Mouse (Mus musculus) embryonic facial prominence, embryonic 14.5 days (tissue): ENCODE results near the gene Mxi1. TPM values are rescaled to one million over a fixed set of nuclear protein-coding genes. Genes with fewer than 3 reads are reported as not detected.

Experiments used
- ATAC-seq: fragments of 200-750 bp; cut with Nextera tagmentation; 2 replicates; pipeline ENCODE4 v1.8.0; 2017; ENCODE audit warnings: low read depth, moderate number of reproducible peaks, moderate TSS enrichment
- DNase-seq: peaks from one replicate; pipeline ENCODE4 v3.0.0-alpha.2; 2015; ENCODE audit warnings: low spot score
- H3K27ac ChIP-seq: fragments of 300-500 bp; sonication (generic); replicated peaks from 2 replicates; pipeline ENCODE4 v1.5.1; 2014; ENCODE audit warnings: low read depth, mild to moderate bottlenecking, low read length, moderate library complexity
- H3K27me3 ChIP-seq: fragments of 300-500 bp; sonication (generic); replicated peaks from 2 replicates; pipeline ENCODE4 v1.6.1; 2014; ENCODE audit warnings: low read length; ENCODE audit not compliant: control insufficient read depth, insufficient read depth
- H3K36me3 ChIP-seq: fragments of 300-500 bp; sonication (generic); 2 replicates; pipeline ENCODE4 v1.6.1; 2014; ENCODE audit warnings: low read length, mixed read lengths; ENCODE audit not compliant: control insufficient read depth, insufficient read depth
- H3K4me1 ChIP-seq: fragments of 300-500 bp; sonication (generic); 2 replicates; pipeline ENCODE4 v1.6.1; 2014; ENCODE audit warnings: antibody characterized with exemption, low read length; ENCODE audit not compliant: control insufficient read depth, insufficient read depth
- H3K4me2 ChIP-seq: fragments of 300-500 bp; sonication (generic); 2 replicates; pipeline ENCODE4 v1.6.1; 2014; ENCODE audit warnings: low read depth, mild to moderate bottlenecking, low read length, moderate library complexity, mixed read lengths
- H3K4me3 ChIP-seq: fragments of 300-500 bp; sonication (generic); 2 replicates; pipeline ENCODE4 v1.5.1; 2014; ENCODE audit warnings: low read depth, mild to moderate bottlenecking, low read length
- H3K9ac ChIP-seq: fragments of 300-500 bp; sonication (generic); 2 replicates; pipeline ENCODE4 v1.6.1; 2014; ENCODE audit warnings: low read depth, mild to moderate bottlenecking, low read length, moderate library complexity, mixed read lengths
- H3K9me3 ChIP-seq: fragments of 300-500 bp; sonication (generic); 2 replicates; pipeline ENCODE4 v1.6.1; 2016; ENCODE audit warnings: low read length; ENCODE audit not compliant: control insufficient read depth
- WGBS: fragments of 180-500 bp; shearing (Covaris S2); extraction: QIAGEN DNeasy Blood & Tissue Kit; methylation state at CpG from one replicate; pipeline ENCODE4 v1.1.7; 2014; 5-methylcytosine and 5-hydroxymethylcytosine counted together
- polyA plus RNA-seq: library from polyadenylated mRNA; unstranded; fragments of >200 nt; fragmentation: Nextera tagmentation; extraction: Ambion mirVana; gene quantifications from 2 replicates; pipeline ENCODE4 v1.2.1, GENCODE M21; 2014

The Mxi1 gene
- polyA plus RNA-seq, 1 experiment from 2014 or later, result 36.0 TPM

GRCm38 (mm10) chr19:53275204-53275603, 35.1 kb upstream of the Mxi1 start:
- no peaks in the 10 kb centered on the region for H3K27me3 ChIP-seq
- H3K4me2 ChIP-seq, result no peak overlapping the region
- H3K4me3 ChIP-seq, result no peak overlapping the region
- WGBS, result 45% methylated on average over 3 of the region's 3 CpGs
- H3K27ac ChIP-seq, result no peak overlapping the region
- H3K36me3 ChIP-seq, result no peaks in the 10 kb centered on the region
- H3K4me1 ChIP-seq, result peaks cover 7% of the 10 kb centered on the region; the same call in 1 of the 2 replicates
- no peak overlapping the region for H3K9ac ChIP-seq
- ATAC-seq, result no peak
- no peak for DNase-seq
- no peaks in the 10 kb centered on the region for H3K9me3 ChIP-seq

- H3K9ac ChIP-seq, result 0 out of 2 replicates have a peak overlapping the region, but pooled peaks have one; percentile 16
Measured at GRCm38 (mm10) chr19:53276902-53277707, 33.2 kb upstream of the Mxi1 start.

GRCm38 (mm10) chr19:53278491-53279415, 31.6 kb upstream of the Mxi1 start:
- no peak overlapping the region for H3K4me2 ChIP-seq

More at GRCm38 (mm10) chr19:53276902-53277707, 33.2 kb upstream of the Mxi1 start:
- H3K9me3 ChIP-seq, result no peaks in the 10 kb centered on the region
- H3K4me3 ChIP-seq, result no peak overlapping the region
- ATAC-seq (peak; percentile 80), DNase-seq (peak; percentile 57)
- H3K4me2 ChIP-seq, result no peak overlapping the region; the same call in 1 of the 2 replicates
- H3K27me3 ChIP-seq, result no peaks in the 10 kb centered on the region
- H3K36me3 ChIP-seq, result no peaks in the 10 kb centered on the region
- no peak overlapping the region for H3K27ac ChIP-seq
- WGBS, result 47% methylated on average over 19 of the region's 19 CpGs
- peaks cover 7% of the 10 kb centered on the region; the same call in 1 of the 2 replicates for H3K4me1 ChIP-seq

GRCm38 (mm10) chr19:53280254-53280653, 30.1 kb upstream of the Mxi1 start:
- H3K4me2 ChIP-seq, result no peak overlapping the region
- H3K4me3 ChIP-seq, result no peak overlapping the region
- peaks cover 7% of the 10 kb centered on the region; the same call in 1 of the 2 replicates for H3K4me1 ChIP-seq
- 89% methylated on average over 8 of the region's 8 CpGs for WGBS
- H3K36me3 ChIP-seq, result no peaks in the 10 kb centered on the region
- no peaks in the 10 kb centered on the region for H3K9me3 ChIP-seq
- ATAC-seq, result no peak
- no peak overlapping the region for H3K9ac ChIP-seq
- DNase-seq, result no peak
- no peak overlapping the region for H3K27ac ChIP-seq
- no peaks in the 10 kb centered on the region for H3K27me3 ChIP-seq

More at GRCm38 (mm10) chr19:53278491-53279415, 31.6 kb upstream of the Mxi1 start:
- ATAC-seq (no peak), DNase-seq (no peak)
- Histone ChIP-seq H3K9me3 (no peaks in the 10 kb centered on the region), H3K4me1 (peaks cover 7% of the 10 kb centered on the region; the same call in 1 of the 2 replicates), H3K27me3 (no peaks in the 10 kb centered on the region), H3K36me3 (no peaks in the 10 kb centered on the region), H3K9ac (no peak overlapping the region), H3K4me3 (no peak overlapping the region), H3K27ac (no peak overlapping the region)
- WGBS, result 55% methylated on average over 18 of the region's 19 CpGs

- Histone ChIP-seq H3K9me3 (no peaks in the 10 kb centered on the region), H3K4me2 (no peak overlapping the region), H3K4me1 (peaks cover 7% of the 10 kb centered on the region; the same call in 1 of the 2 replicates), H3K27me3 (no peaks in the 10 kb centered on the region), H3K9ac (no peak overlapping the region), H3K27ac (no peak overlapping the region), H3K4me3 (no peak overlapping the region), H3K36me3 (no peaks in the 10 kb centered on the region)
- 49% methylated on average over 10 of the region's 10 CpGs for WGBS
- DNase-seq, result no peak
- ATAC-seq, result no peak
Measured at GRCm38 (mm10) chr19:53282571-53282970, 27.7 kb upstream of the Mxi1 start.

GRCm38 (mm10) chr19:53283742-53284141, 26.6 kb upstream of the Mxi1 start:
- Histone ChIP-seq H3K9ac (no peak overlapping the region), H3K36me3 (no peaks in the 10 kb centered on the region), H3K4me2 (no peak overlapping the region), H3K4me1 (peaks cover 1% of the 10 kb centered on the region; the same call in 1 of the 2 replicates), H3K9me3 (no peaks in the 10 kb centered on the region), H3K27me3 (no peaks in the 10 kb centered on the region), H3K4me3 (no peak overlapping the region), H3K27ac (no peak overlapping the region)
- no peak for DNase-seq
- WGBS, result 81% methylated on average over 7 of the region's 7 CpGs
- no peak for ATAC-seq

- H3K36me3 ChIP-seq, result no peaks in the 10 kb centered on the region
- no peaks in the 10 kb centered on the region for H3K27me3 ChIP-seq
- no peak overlapping the region for H3K4me2 ChIP-seq
- DNase-seq (peak; percentile 45), ATAC-seq (no peak)
- no peak overlapping the region for H3K4me3 ChIP-seq
- no peaks in the 10 kb centered on the region for H3K9me3 ChIP-seq
- no peak overlapping the region for H3K27ac ChIP-seq
- no peaks in the 10 kb centered on the region; the same call in 1 of the 2 replicates for H3K4me1 ChIP-seq
- WGBS, result 33% methylated on average over 20 of the region's 20 CpGs
- H3K9ac ChIP-seq, result no peak overlapping the region
Measured at GRCm38 (mm10) chr19:53284268-53285208, 25.8 kb upstream of the Mxi1 start.
